Mouse (Mus musculus): Measurements from ENCODE around the gene Usp30.

The Usp30 gene

GRCm38 (mm10) chr5:114065161-114065560, at the start of gene Usp30:
Gene Usp30, plus strand, starts transcription at chr5:114065461.
- DNase-seq: no peak

- DNase-seq: no peak
Measured at GRCm38 (mm10) chr5:114024390-114024789, 40.9 kb upstream of the Usp30 start.

GRCm38 (mm10) chr5:114024885-114025284, 40.4 kb upstream of the Usp30 start:
- no peak for DNase-seq

- no peak for DNase-seq
Measured at GRCm38 (mm10) chr5:114027217-114027944, 37.9 kb upstream of the Usp30 start.

GRCm38 (mm10) chr5:114028111-114028510, 37.1 kb upstream of the Usp30 start:
- no peak for DNase-seq

GRCm38 (mm10) chr5:114030652-114031051, 34.6 kb upstream of the Usp30 start:
- DNase-seq: no peak

GRCm38 (mm10) chr5:114032161-114032763, 33.0 kb upstream of the Usp30 start:
- no peak for DNase-seq

GRCm38 (mm10) chr5:114034393-114034792, 30.9 kb upstream of the Usp30 start:
- DNase-seq: no peak

- DNase-seq: no peak
Measured at GRCm38 (mm10) chr5:114035111-114035510, 30.1 kb upstream of the Usp30 start.

GRCm38 (mm10) chr5:114040508-114040907, 24.8 kb upstream of the Usp30 start:
- no peak for DNase-seq

- no peak for DNase-seq
Measured at GRCm38 (mm10) chr5:114040911-114041310, 24.4 kb upstream of the Usp30 start.

GRCm38 (mm10) chr5:114041327-114041930, 23.8 kb upstream of the Usp30 start:
- DNase-seq: peak; percentile 39 to 44

GRCm38 (mm10) chr5:114043800-114044199, 21.5 kb upstream of the Usp30 start:
- no peak for DNase-seq

- DNase-seq: no peak
Measured at GRCm38 (mm10) chr5:114045134-114045533, 20.1 kb upstream of the Usp30 start.

GRCm38 (mm10) chr5:114046151-114046550, 19.1 kb upstream of the Usp30 start:
- no peak for DNase-seq

GRCm38 (mm10) chr5:114046604-114047003, 18.7 kb upstream of the Usp30 start:
- no peak for DNase-seq

GRCm38 (mm10) chr5:114047182-114047581, 18.1 kb upstream of the Usp30 start:
- DNase-seq: no peak

GRCm38 (mm10) chr5:114048731-114049308, 16.4 kb upstream of the Usp30 start:
- no peak for DNase-seq

- DNase-seq: peak; percentile 62 to 76
Measured at GRCm38 (mm10) chr5:114052246-114052761, 13.0 kb upstream of the Usp30 start.

- no peak for DNase-seq
Measured at GRCm38 (mm10) chr5:114057129-114057731, 8.0 kb upstream of the Usp30 start.

GRCm38 (mm10) chr5:114061675-114062074, 3.6 kb upstream of the Usp30 start:
- DNase-seq: no peak

GRCm38 (mm10) chr5:114063958-114064357, 1.3 kb upstream of the Usp30 start:
- no peak for DNase-seq

- DNase-seq: no peak
Measured at GRCm38 (mm10) chr5:114066601-114067000, 1.3 kb downstream of the Usp30 start.

Measured in lung, adult 18-20 months (tissue).